Mouse (Mus musculus): Measurements from ENCODE around the gene Med24. TPM values are rescaled to one million over a fixed set of nuclear protein-coding genes. Genes with fewer than 3 reads are reported as not detected.

Med24 gene
- polyA plus RNA-seq, 1 experiment: 33.1 TPM

DNA sequence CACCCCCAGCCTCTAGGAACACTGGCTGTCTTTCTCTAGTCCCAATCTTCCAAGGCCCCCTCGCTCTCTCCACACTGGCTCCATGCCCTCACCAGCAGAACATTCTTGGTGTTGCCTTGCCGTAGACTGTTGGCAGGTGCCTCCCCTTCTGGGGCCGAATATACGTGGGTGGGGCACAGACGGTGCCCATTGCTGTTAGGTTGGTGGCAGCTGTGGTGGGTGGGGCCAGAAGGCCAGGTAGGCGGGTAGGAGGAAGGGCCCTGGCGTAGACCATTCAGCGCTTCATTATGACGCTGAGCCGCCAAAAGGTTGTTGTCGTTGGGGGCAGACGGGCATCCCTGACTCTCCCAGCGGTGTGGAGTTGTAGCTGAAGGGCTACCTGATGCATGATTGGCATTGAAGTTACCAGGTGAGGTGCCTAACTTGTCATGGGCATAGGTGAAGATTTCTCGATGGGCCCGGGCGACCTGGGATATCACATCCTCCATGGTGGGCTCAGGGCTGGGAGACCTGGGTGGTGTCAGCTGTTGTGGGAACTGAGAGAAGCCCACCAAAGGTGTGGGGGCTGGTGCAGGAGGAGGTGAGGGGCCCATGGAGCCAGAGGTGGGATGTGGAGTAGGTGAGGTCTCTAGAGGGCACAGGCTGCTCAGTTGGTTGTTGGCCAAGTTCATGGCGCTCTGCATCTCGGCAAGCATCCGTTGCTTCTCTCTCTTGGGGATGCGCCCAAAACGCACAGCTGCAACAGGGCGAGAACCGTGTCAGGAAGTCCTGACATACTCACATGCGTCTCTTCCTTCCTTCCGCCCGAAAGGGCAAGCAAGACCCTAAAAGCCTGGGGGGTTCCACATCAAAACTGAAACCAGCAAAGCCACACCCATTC lies 41.1 kb upstream of the Med24 start:
- H3K27me3 ChIP-seq (ENCODE audit: control insufficient read depth, insufficient read depth, insufficient read length): no peaks in the 10 kb centered on the region
- peaks cover 41% of the 10 kb centered on the region for H3K36me3 ChIP-seq (ENCODE audit: control insufficient read depth, insufficient read depth)
- TF ChIP-seq FOSL1 (IDR thresholded peaks at IDR 0.05; ENCODE audit: insufficient read depth, low read length, poor library complexity, severe bottlenecking) (no peak), MAX (IDR thresholded peaks at IDR 0.05) (no peak), MYOD1 (IDR thresholded peaks at IDR 0.05; ENCODE audit: control insufficient read depth, insufficient read length, low read depth) (no peak), USF1 (IDR thresholded peaks at IDR 0.05; ENCODE audit: low read depth) (no peak), MYOG (IDR thresholded peaks at IDR 0.05; ENCODE audit: control insufficient read depth, extremely low read depth, insufficient read length) (no peak), CEBPB (IDR thresholded peaks at IDR 0.05; ENCODE audit: low read depth) (no peak), CTCF (IDR thresholded peaks at IDR 0.05; ENCODE audit: control insufficient read depth, insufficient read depth, insufficient read length) (no peak)

DNA sequence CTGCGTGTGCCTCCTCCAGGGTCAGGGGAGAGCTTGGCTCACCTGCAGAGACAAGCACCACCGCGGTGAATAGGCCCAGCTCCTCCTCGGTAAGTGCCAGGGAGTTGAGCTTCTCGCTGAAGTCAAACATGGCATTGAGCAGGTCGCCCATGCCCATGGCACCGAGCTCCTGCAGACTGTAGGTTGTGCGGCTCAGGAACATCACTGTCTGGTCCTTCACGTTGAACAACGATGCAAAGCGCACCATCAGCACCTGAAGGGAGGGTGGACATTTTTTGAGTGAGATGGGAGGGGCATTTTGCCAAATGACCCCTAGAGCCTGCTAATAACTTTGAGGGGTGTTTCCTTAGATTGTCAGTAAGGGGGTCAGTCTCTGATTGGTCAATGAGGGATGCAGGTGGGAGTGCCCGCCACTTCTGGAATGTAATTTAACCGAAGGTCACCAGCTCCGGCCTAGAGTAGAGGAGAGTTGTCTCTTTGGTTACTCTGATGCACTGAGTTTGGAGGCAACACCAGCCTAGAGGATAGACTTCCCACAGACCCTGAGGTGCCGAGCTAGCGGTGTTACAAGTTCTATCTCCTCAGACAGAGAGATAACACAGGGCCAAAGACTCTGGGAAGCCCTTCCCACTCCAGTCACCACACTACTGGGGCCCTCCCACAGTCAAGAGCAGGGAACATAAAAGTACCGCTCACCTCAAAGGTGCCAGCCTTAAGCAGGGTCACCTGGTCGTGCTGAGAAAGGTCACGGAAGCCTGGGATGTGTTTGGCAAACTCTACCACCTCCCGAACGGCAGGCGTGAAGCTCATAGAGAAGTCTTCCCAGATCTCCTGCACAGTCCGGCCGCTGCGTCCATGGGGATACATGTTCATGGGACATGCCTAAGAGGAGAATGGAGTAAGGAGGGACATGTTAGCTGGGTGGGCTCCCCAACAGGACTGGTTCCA lies 40.0 kb upstream of the Med24 start:
- Histone ChIP-seq H3ac (ENCODE audit: control insufficient read depth, insufficient read length, low read depth) (no peak overlapping the region), H3K36me3 (ENCODE audit: control insufficient read depth, insufficient read depth) (peaks cover 41% of the 10 kb centered on the region), H3K27me3 (ENCODE audit: control insufficient read depth, insufficient read depth, insufficient read length) (no peaks in the 10 kb centered on the region), H3K79me2 (ENCODE audit: control insufficient read depth, insufficient read depth) (peaks cover 16% of the 10 kb centered on the region), H3K4me3 (ENCODE audit: insufficient read depth, poor library complexity, severe bottlenecking) (no peak overlapping the region), H3K79me3 (ENCODE audit: low read depth) (peaks cover 8% of the 10 kb centered on the region)
- no peak for TF ChIP-seq CTCF (IDR thresholded peaks at IDR 0.05; ENCODE audit: control insufficient read depth, insufficient read depth, insufficient read length)
- no peak for TF ChIP-seq MYOD1 (IDR thresholded peaks at IDR 0.05; ENCODE audit: control insufficient read depth, insufficient read length, low read depth)
- no peak for TF ChIP-seq USF1 (IDR thresholded peaks at IDR 0.05; ENCODE audit: low read depth)
- TF ChIP-seq CEBPB (IDR thresholded peaks at IDR 0.05; ENCODE audit: low read depth): no peak
- TF ChIP-seq FOSL1 (IDR thresholded peaks at IDR 0.05; ENCODE audit: insufficient read depth, low read length, poor library complexity, severe bottlenecking): no peak
- TF ChIP-seq MAX (IDR thresholded peaks at IDR 0.05): no peak
- TF ChIP-seq MYOG (IDR thresholded peaks at IDR 0.05; ENCODE audit: control insufficient read depth, extremely low read depth, insufficient read length): no peak

More for the DNA sequence above, 41.1 kb upstream of the Med24 start:
- Histone ChIP-seq H3K79me2 (ENCODE audit: control insufficient read depth, insufficient read depth) (peaks cover 22% of the 10 kb centered on the region), H3K79me3 (ENCODE audit: low read depth) (peaks cover 12% of the 10 kb centered on the region), H3ac (ENCODE audit: control insufficient read depth, insufficient read length, low read depth) (no peak overlapping the region), H3K4me3 (ENCODE audit: insufficient read depth, poor library complexity, severe bottlenecking) (no peak overlapping the region)

DNA sequence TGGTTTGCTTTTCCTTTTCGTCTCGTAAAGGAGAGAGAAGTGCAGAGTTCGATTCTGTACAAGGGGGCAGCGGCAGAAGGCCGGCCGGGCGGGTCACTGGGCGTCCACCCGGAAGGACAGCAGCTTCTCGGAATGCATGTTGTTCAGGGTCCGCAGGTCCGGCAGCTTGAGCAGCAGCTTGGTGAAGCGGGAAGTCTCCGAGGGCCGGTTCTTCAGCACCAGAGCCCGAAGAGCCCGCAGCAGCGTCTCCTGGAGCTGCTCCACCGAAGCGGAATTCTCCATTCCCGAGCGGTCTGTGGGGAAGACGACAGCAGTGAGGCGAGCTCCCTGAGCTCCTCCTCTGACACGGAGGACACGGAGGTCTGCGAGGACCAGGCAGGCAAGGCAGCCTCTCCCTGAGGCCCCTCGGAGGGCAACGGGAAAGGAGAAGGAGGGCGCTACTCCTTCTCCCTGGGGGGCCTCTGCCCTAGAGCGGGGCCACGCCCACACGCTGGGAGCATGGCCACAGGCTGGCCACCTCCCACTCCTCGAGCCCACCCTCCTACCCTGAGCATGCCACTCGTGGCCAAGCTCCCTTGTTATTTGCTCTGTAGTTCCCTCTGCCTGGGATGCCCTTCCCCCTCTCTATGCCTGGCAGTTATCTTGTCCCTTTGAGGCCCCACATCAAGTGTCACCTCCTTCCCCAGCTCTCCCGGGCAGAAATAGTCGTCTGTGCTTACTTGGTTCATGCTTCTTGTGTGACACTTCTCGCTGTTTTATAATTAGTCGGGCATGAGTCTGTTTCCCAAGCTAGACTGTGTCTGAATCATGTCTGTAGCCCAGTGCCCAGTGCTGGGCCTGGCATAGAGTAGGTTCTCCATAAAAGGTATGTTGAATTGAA lies 39.1 kb upstream of the Med24 start:
- TF ChIP-seq CEBPB (IDR thresholded peaks at IDR 0.05; ENCODE audit: low read depth) (no peak), MYOD1 (IDR thresholded peaks at IDR 0.05; ENCODE audit: control insufficient read depth, insufficient read length, low read depth) (no peak)
- peaks cover 6% of the 10 kb centered on the region for H3K79me3 ChIP-seq (ENCODE audit: low read depth)
- H3K27me3 ChIP-seq (ENCODE audit: control insufficient read depth, insufficient read depth, insufficient read length): no peaks in the 10 kb centered on the region
- H3K79me2 ChIP-seq (ENCODE audit: control insufficient read depth, insufficient read depth): peaks cover 13% of the 10 kb centered on the region
- H3K4me3 ChIP-seq (ENCODE audit: insufficient read depth, poor library complexity, severe bottlenecking): no peak overlapping the region
- peaks cover 41% of the 10 kb centered on the region for H3K36me3 ChIP-seq (ENCODE audit: control insufficient read depth, insufficient read depth)
- no peak overlapping the region for H3ac ChIP-seq (ENCODE audit: control insufficient read depth, insufficient read length, low read depth)

DNA sequence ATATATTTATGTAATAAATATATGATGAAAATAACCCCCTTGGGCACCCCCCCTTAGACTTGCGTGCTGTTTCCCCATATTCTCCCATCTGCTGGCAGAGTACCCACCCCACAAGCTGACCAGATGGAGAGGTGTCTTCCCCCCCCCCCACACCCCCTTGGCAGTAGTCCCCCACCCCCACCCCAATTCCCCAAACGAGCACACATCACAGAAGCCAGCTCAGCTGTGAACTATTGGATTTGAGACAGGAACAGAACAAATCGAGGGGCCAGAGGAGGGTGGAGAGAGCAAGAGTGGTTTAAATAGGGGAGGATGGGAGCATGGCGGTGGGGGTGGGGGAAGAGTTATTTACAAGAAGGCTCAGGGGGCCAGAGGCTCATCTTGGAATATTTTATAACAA lies 38.5 kb upstream of the Med24 start:
- Histone ChIP-seq H3K79me2 (ENCODE audit: control insufficient read depth, insufficient read depth) (peaks cover 13% of the 10 kb centered on the region), H3K27me3 (ENCODE audit: control insufficient read depth, insufficient read depth, insufficient read length) (no peaks in the 10 kb centered on the region), H3K79me3 (ENCODE audit: low read depth) (peaks cover 6% of the 10 kb centered on the region), H3K36me3 (ENCODE audit: control insufficient read depth, insufficient read depth) (peaks cover 41% of the 10 kb centered on the region), H3ac (ENCODE audit: control insufficient read depth, insufficient read length, low read depth) (no peak overlapping the region), H3K4me3 (ENCODE audit: insufficient read depth, poor library complexity, severe bottlenecking) (no peak overlapping the region)
- TF ChIP-seq CEBPB (IDR thresholded peaks at IDR 0.05; ENCODE audit: low read depth) (no peak), MYOD1 (IDR thresholded peaks at IDR 0.05; ENCODE audit: control insufficient read depth, insufficient read length, low read depth) (no peak), CTCF (IDR thresholded peaks at IDR 0.05; ENCODE audit: control insufficient read depth, insufficient read depth, insufficient read length) (no peak), MYOG (IDR thresholded peaks at IDR 0.05; ENCODE audit: control insufficient read depth, extremely low read depth, insufficient read length) (no peak), USF1 (IDR thresholded peaks at IDR 0.05; ENCODE audit: low read depth) (no peak), MAX (IDR thresholded peaks at IDR 0.05) (no peak), FOSL1 (IDR thresholded peaks at IDR 0.05; ENCODE audit: insufficient read depth, low read length, poor library complexity, severe bottlenecking) (no peak)

DNA sequence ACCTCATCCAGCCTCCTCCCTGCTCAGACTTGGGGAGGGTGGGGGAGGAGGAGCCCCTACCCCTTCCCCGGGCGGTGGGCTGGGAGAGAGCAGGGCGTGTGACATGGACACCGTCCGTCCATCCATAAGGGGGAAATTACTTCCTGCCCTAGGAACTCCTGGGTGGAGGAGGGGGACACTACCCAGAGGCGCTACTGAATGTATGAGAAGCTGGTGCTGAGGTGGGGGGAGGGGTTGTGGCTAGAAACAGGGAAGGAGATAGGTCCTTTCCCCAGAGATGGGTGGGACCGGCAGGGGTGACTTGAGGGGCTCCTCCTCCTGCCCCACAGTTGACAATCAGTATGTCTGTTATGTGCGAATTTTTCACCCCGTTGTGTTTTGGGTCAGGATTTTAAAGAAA lies 38.0 kb upstream of the Med24 start:
- H3K36me3 ChIP-seq (ENCODE audit: control insufficient read depth, insufficient read depth): peaks cover 41% of the 10 kb centered on the region
- TF ChIP-seq CEBPB (IDR thresholded peaks at IDR 0.05; ENCODE audit: low read depth) (no peak), FOSL1 (IDR thresholded peaks at IDR 0.05; ENCODE audit: insufficient read depth, low read length, poor library complexity, severe bottlenecking) (no peak), USF1 (IDR thresholded peaks at IDR 0.05; ENCODE audit: low read depth) (no peak), CTCF (IDR thresholded peaks at IDR 0.05; ENCODE audit: control insufficient read depth, insufficient read depth, insufficient read length) (no peak), MYOD1 (IDR thresholded peaks at IDR 0.05; ENCODE audit: control insufficient read depth, insufficient read length, low read depth) (no peak), MYOG (IDR thresholded peaks at IDR 0.05; ENCODE audit: control insufficient read depth, extremely low read depth, insufficient read length) (no peak), MAX (IDR thresholded peaks at IDR 0.05) (no peak)
- H3K79me2 ChIP-seq (ENCODE audit: control insufficient read depth, insufficient read depth): peaks cover 11% of the 10 kb centered on the region
- H3K79me3 ChIP-seq (ENCODE audit: low read depth): peaks cover 6% of the 10 kb centered on the region
- no peak overlapping the region for H3K4me3 ChIP-seq (ENCODE audit: insufficient read depth, poor library complexity, severe bottlenecking)
- H3K27me3 ChIP-seq (ENCODE audit: control insufficient read depth, insufficient read depth, insufficient read length): no peaks in the 10 kb centered on the region
- H3ac ChIP-seq (ENCODE audit: control insufficient read depth, insufficient read length, low read depth): no peak overlapping the region

Measured in C2C12 (cell line).